Mouse (Mus musculus): ENCODE measurements at regions not wholly inside any gene's neighbourhood (a gene's known extent, or its start where the extent isn't known, plus 50 kb on each side); places are given as distances from the start of the nearest gene placed in this dataset.

GRCm38 (mm10) chr1:26631442-26631841, 55.8 kb downstream of the 4931408C20Rik start:
- TF ChIP-seq POLR2A (IDR thresholded peaks at IDR 0.05; ENCODE audit: borderline replicate concordance, extremely low read depth, insufficient read depth, insufficient read length, poor library complexity, severe bottlenecking) (no peak), CTCF (IDR thresholded peaks at IDR 0.05; ENCODE audit: borderline replicate concordance, extremely low read depth, insufficient read depth, insufficient read length) (no peak)
- peak; percentile 54 for DNase-seq (ENCODE audit: low read depth)

Measured in brain, embryonic 14.5 days (tissue).